Mouse (Mus musculus) fat pad, adult 2 months (tissue): ENCODE measurements around the gene Nrxn2.

Source experiments
- DNase-seq: peaks from one replicate; pipeline ENCODE4 v3.0.0-alpha.2; 2011; ENCODE audit warnings: low read depth, low spot score; ENCODE audit errors: extremely low read depth

The Nrxn2 gene

GRCm38 (mm10) chr19:6390251-6390650, 28.3 kb upstream of the Nrxn2 start:
- no peak for DNase-seq

DNA sequence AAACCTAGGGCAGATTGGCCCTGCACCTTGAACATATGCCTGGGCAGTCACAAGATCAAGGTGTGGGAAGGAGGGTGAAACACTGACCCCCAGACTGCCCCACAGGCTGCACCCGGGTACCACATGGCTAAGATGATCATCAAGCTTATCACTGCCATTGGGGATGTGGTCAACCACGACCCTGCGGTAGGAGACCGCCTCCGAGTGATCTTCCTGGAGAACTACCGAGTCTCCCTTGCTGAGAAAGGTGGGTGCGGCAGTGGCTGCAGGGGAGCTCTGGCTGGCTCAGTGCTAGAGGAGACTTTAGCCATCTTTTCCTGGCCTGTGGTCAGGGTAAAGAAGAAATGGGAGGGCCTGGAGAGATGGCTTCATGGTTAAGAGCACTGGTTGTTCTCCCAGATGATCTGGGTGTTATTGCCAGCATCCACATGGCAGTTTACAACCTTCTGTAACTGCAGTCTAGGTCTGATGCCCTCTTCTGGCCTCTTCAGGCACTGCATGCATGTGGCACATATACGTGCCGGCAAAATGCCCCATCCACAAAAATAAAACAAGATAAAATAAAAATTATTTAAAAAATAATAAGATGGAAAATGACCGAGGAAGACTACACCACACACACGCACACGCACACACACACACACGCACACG, 25.7 kb upstream of the Nrxn2 start:
- DNase-seq = no peak

DNA sequence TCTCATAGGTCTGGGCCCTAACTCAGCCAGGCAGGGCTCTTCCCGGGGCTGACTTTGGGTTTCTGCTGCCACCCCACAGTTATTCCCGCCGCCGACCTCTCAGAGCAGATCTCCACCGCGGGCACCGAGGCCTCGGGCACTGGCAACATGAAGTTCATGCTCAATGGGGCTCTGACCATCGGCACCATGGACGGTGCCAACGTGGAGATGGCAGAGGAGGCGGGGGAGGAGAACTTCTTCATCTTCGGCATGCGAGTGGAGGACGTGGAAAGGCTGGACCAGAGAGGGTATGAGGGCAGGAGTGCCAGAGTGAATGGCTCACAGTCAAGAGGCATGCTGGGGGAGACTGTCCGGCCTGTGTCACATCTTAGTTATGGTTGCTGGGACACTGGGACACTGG, 24.9 kb upstream of the Nrxn2 start:
- no peak for DNase-seq

- DNase-seq = no peak
Measured at GRCm38 (mm10) chr19:6396237-6396636, 22.3 kb upstream of the Nrxn2 start.

DNA sequence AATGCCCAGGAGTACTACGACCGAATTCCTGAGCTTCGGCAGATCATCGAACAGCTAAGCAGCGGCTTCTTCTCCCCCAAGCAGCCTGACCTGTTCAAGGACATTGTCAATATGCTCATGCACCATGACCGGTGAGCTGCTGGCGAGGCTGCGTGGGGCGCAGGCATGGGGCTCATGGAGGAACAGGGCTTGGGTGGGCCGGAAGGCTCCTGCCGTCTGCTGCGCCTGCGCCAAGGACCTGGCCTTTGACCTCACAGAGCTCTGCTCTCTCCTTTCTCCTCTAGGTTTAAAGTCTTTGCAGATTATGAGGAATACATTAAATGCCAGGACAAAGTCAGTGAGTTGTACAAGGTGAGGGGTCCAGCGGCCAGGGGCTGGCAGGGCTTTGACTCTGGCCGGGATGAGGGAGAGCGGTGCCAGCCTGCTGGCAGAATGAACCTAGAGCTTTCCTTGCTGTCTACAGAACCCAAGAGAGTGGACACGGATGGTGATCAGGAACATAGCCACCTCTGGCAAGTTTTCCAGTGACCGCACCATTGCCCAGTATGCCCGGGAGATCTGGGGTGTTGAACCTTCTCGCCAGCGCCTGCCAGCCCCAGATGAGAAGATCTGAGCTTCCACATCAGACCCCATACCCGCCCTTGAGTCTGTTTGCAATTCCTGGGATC, 20.8 kb upstream of the Nrxn2 start:
- DNase-seq = no peak

DNA sequence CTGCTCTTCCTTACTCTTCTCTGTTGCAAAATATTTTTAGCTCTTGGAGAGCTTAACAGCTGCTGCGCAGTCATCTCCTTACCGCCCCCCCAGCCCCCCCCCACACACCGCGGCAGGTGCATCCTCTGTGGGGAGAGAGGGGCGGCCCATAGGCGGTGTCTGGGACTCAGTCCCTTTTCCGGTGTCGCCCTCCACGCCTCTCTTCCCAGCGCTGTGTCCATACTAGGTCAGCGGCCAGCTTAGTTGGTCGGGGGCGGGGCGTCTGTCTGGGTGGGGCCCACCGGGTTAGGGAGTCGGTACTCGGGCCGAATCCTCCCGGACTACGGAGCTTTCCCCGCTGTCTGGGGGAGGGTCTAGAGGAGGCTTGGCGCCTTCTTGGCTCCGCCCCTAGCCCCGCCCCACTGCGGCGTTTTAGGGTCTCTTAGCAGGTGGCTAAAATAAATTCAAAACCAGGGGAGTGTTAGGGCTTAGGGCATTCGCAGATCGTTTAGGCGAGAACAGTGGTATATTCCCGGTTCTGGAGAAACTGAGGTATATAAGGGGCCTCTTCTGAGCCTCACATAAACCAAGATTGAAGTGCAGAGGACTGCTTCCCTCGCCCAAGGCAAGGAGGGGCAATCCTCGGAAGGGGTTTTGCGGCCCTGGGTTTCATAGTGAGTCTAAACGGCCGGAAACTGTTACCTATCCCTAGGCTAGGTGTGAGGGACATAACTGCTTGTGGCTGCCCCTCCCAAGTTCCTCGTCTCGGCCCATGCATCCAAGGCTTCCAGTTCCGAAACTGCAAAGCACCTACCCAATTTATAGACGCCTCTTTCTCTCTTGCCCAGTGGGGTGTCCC, 19.9 kb upstream of the Nrxn2 start:
- DNase-seq = no peak

- DNase-seq = no peak
Measured at GRCm38 (mm10) chr19:6399285-6400095, 19.0 kb upstream of the Nrxn2 start, which contains the start of gene Rasgrp2. Gene Rasgrp2 (plus strand): TSS chr19:6399340.

DNA sequence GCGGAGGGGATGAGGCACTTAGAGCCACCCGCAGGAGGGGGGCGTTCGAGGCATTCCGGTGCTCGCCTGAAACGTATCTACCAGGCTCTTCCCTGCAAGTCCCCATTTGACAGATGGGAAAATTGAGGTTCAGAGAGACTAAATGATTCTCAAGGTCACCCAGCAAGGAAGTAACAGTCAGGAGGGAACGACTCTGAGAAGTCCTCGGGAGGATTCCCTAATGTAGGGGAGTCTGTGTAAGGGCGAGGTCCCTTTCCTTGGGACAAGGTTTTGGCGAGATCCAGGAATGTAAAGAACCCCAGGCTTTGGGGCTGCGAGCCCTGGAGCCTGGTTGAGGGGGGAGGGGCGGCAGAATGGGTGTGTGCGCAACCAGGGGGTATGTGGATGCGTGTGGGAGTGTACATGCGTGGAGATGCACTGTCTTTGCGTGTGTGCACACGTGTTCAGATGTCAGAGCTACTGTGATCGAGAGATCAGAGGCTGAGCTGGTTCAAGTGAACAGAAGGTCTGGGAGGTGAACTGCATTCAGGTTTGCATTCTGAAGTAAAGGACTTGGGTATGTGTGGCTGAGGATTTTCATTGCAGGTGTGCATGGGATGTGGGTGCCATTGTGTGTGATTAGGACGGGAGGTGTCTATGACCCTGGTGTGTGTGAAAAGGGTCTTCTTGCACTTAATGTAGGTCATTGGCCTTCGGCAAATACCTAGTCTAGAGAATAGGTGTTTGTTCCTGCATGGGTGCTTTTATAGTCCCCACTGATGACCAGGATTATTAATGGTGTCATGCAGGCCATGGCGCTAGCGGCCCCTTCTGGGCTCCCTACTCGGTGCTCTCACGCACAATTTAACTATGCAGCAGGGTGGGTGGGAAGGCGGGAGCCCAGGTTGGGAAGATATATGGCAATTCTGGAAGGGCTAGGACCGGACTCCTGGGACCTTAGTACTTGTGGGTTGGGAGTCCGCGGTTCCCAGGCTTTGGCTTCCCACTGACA, 18.1 kb upstream of the Nrxn2 start:
- no peak for DNase-seq

- no peak for DNase-seq
Measured at GRCm38 (mm10) chr19:6401131-6401815, 17.3 kb upstream of the Nrxn2 start.

DNA sequence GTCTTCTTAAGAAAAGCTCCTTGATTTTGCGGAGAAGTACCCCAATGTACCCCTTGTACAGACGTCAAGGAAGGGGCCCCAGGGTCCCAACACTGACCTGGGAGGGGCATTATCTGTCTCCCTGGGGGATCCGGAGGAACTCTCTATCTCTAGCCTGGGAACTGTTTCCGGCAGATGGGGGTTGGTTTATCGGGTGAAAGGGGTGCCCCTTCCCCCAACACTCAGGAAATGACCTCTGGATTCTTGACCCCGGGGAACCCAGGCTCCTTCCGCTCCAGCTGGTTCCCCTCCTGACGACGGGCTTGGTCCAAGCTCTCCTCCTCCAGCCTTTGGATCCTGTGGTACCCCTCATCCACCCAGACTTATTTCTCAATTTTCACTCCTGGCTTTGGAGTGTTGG, 16.6 kb upstream of the Nrxn2 start:
- DNase-seq = no peak

DNA sequence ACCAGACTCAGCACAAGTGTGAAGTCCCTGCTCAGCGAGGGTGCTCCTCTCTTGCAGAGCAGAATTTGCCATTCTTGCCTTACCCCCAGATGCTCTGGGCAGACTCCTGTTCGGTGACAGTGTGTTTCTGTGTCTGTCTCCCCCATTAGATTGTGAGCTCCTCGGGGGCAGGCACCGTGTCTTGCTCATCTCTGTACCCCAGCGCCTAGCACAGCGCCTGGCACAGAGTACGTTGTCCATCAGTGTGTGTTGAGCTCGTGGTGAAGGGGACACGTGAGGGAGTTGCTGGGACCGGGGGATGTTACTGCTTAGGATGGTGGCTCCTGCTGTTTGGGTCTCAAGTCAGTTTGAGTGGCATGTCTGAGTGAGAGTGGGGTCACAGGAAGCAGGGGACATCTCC, 14.7 kb upstream of the Nrxn2 start:
- DNase-seq = no peak

DNA sequence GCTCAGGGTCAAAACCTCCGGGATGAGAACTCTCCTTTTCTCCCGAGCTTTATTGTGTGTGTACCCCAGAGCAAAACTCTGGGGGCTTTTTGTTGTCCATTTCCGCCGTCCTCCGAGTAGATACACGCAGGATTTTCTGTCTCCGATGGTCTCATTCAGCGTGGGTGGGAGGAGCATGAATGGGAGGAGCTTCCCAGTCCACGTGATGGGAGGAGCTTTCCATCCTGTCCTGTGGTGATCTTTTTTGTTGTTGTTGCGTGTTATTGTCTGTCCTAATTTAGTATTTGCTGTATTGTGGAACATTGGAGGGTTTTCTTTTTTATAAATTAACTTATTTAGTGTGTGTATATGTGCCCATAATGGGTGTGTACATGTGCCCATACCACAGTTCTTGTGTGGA, 13.1 kb upstream of the Nrxn2 start:
- DNase-seq = no peak

DNA sequence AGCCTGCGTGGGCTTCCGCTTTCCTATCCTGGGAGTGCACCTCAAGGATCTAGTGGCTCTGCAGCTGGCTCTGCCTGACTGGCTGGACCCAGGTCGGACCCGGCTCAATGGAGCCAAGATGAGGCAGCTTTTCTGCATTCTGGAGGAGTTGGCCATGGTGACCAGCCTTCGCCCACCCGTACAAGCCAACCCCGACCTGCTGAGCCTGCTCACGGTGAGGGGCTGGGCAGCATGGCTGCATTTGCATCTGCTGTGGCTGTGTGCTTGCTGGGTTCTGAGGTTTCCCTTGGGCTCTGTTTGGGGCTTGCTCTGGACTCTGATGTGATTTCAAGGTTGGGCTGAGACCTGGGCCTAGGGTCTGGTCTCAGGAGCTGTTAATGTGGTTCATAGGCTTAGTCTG, 11.4 kb upstream of the Nrxn2 start:
- no peak for DNase-seq

- no peak for DNase-seq
Measured at GRCm38 (mm10) chr19:6407816-6408510, 10.6 kb upstream of the Nrxn2 start.

DNA sequence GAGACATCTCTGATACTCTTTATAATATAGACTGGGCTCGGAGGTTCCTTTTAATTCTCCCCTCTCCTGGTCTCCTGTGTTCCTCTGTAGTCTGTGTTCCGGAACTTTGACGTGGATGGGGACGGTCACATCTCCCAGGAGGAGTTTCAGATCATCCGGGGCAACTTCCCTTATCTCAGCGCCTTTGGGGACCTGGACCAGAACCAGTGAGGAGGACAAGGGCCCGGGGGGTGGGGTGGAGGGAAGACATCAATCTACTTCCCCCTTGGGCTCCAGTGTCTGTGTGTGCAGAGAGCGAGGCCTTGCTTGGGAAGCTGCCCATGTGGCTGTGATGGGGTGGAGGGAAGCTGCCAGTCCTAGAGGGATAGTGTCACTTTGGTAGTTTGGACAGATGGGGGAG, 9.8 kb upstream of the Nrxn2 start:
- DNase-seq = no peak

- no peak for DNase-seq
Measured at GRCm38 (mm10) chr19:6409176-6409575, 9.4 kb upstream of the Nrxn2 start.

GRCm38 (mm10) chr19:6409936-6410335, 8.6 kb upstream of the Nrxn2 start:
- DNase-seq = no peak

DNA sequence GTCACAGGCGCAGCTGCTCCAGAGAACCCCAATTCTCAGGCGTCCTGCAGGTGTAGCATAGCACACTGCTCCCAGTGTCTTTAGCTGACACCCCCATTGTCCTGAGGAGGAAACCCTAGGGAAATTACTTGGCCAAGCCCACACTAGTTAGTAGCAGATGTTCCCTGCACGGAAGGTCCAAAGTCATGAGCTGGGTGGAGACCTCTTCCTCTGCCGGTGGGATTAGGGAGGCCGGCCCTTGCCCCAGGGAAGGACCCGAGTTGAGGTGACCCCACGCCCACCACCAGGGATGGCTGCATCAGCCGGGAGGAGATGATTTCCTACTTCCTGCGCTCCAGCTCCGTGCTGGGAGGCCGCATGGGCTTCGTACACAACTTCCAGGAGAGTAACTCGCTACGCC, 5.7 kb upstream of the Nrxn2 start:
- DNase-seq = no peak

- DNase-seq = no peak
Measured at GRCm38 (mm10) chr19:6415454-6415853, 3.1 kb upstream of the Nrxn2 start.
